Mouse (Mus musculus): ENCODE measurements at regions not wholly inside any gene's neighbourhood (a gene's known extent, or its start where the extent isn't known, plus 50 kb on each side); places are given as distances from the start of the nearest gene placed in this dataset.

GRCm38 (mm10) chr2:178598836-178599235 is 168.5 kb downstream of the Cdh26 start:
- H3K27ac ChIP-seq (ENCODE audit: insufficient read depth, low read depth): no peak overlapping the region
- H3K27me3 ChIP-seq (replicated peaks): peaks cover 4% of the 10 kb centered on the region
- no peaks in the 10 kb centered on the region for H3K79me2 ChIP-seq (replicated peaks; ENCODE audit: control insufficient read depth, extremely low read depth, insufficient read depth, poor library complexity, severe bottlenecking)
- in situ Hi-C loops (cut with MboI; ENCODE audit: low pct_ligation_motif_present, low pct_unique_long_range_greater_than_20kb, low sequenced_read_pairs): no loop called here
- no peak for DNase-seq (ENCODE audit: extremely low read depth)
- no peak overlapping the region for H3K9ac ChIP-seq (ENCODE audit: insufficient read depth, low read depth)
- dilution Hi-C loops (cut with MboI; ENCODE audit: extremely low pct_ligation_motif_present, extremely low pct_unique_long_range_greater_than_20kb, low sequenced_read_pairs): no loop called here
- TF ChIP-seq CHD1 (IDR thresholded peaks at IDR 0.05; ENCODE audit: low read depth, low read length): no peak
- no peak for TF ChIP-seq PAX5 (IDR thresholded peaks at IDR 0.05; ENCODE audit: low read length)
- no peak for TF ChIP-seq HCFC1 (IDR thresholded peaks at IDR 0.05; ENCODE audit: low read depth, low read length)
- TF ChIP-seq ZC3H11A (IDR thresholded peaks at IDR 0.05; ENCODE audit: low read depth, low read length): no peak
- TF ChIP-seq ZMIZ1 (IDR thresholded peaks at IDR 0.05; ENCODE audit: low read depth, low read length): no peak
- no peak for TF ChIP-seq CHD2 (IDR thresholded peaks at IDR 0.05; ENCODE audit: low read length)
- no peak for TF ChIP-seq TCF12 (IDR thresholded peaks at IDR 0.05; ENCODE audit: low read depth, low read length)
- no peak for TF ChIP-seq RCOR1 (conservative IDR thresholded peaks at IDR 0.05; ENCODE audit: low read depth, low read length)
- no peak for TF ChIP-seq MAX (IDR thresholded peaks at IDR 0.05; ENCODE audit: low read length)
- TF ChIP-seq USF1 (IDR thresholded peaks at IDR 0.05; ENCODE audit: low read depth, low read length): no peak
- no peak for TF ChIP-seq BHLHE40 (IDR thresholded peaks at IDR 0.05; ENCODE audit: low read depth, low read length)
- TF ChIP-seq EP300 (IDR thresholded peaks at IDR 0.05; ENCODE audit: low read length): no peak
- no peak for TF ChIP-seq MAZ (IDR thresholded peaks at IDR 0.05; ENCODE audit: low read depth, low read length)
- TF ChIP-seq MYC (IDR thresholded peaks at IDR 0.05; ENCODE audit: low read depth, low read length): no peak
- no peak for TF ChIP-seq NELFE (IDR thresholded peaks at IDR 0.05; ENCODE audit: low read depth, low read length)
- no peak for TF ChIP-seq ZNF384 (IDR thresholded peaks at IDR 0.05; ENCODE audit: low read depth, low read length)
- TF ChIP-seq IRF4 (IDR thresholded peaks at IDR 0.05; ENCODE audit: low read depth, low read length): no peak
- TF ChIP-seq MEF2A (IDR thresholded peaks at IDR 0.05; ENCODE audit: borderline replicate concordance, low read depth, low read length): no peak
- no peak for TF ChIP-seq TBP (conservative IDR thresholded peaks at IDR 0.05; ENCODE audit: low read depth, low read length)
- no peak for TF ChIP-seq JUND (conservative IDR thresholded peaks at IDR 0.05; ENCODE audit: low read depth, low read length)
- peaks cover 14% of the 10 kb centered on the region for H3K9me3 ChIP-seq (replicated peaks; ENCODE audit: low read length)
- H3K4me2 ChIP-seq (ENCODE audit: insufficient read depth, low read depth, poor library complexity, severe bottlenecking): no peak overlapping the region
- no peaks in the 10 kb centered on the region for H3K4me1 ChIP-seq (ENCODE audit: control insufficient read depth in 1 of 2, insufficient read depth in 2 of 2)
- no peak overlapping the region for H3K4me3 ChIP-seq (replicated peaks in 1 of 3; ENCODE audit: low read depth in 2 of 3, low read length in 2 of 3, poor library complexity in 1 of 3)
- H3K36me3 ChIP-seq (replicated peaks in 1 of 2; ENCODE audit: control insufficient read depth in 1 of 2, insufficient read depth in 1 of 2, low read length in 1 of 2): no peaks in the 10 kb centered on the region

DNA sequence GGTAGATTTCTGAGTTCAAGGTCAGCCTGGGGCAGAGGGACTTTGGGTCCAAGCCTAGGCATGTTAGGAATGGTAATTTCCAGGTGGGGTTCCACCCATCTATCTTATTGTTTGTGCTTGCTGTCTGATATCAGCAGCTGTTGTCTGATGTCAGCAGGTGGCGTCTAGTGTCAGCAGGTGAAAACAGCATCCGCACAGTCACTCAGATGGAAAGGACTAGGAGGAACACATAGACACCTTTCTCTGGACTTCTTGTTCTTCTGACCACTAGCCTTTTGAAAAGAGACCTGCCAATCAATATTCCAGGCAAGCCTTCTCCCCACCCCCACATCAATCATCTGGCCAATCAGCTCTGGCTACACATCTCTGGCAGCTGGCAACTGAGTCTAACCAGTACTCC is 173.1 kb downstream of the Cdh26 start:
- Histone ChIP-seq H3K4me1 (ENCODE audit: control insufficient read depth in 1 of 2, insufficient read depth in 2 of 2) (no peaks in the 10 kb centered on the region), H3K4me3 (replicated peaks in 1 of 3; ENCODE audit: low read depth in 2 of 3, low read length in 2 of 3, poor library complexity in 1 of 3) (no peak overlapping the region), H3K36me3 (replicated peaks in 1 of 2; ENCODE audit: control insufficient read depth in 1 of 2, insufficient read depth in 1 of 2, low read length in 1 of 2) (no peaks in the 10 kb centered on the region), H3K79me2 (replicated peaks; ENCODE audit: control insufficient read depth, extremely low read depth, insufficient read depth, poor library complexity, severe bottlenecking) (no peaks in the 10 kb centered on the region), H3K9me3 (replicated peaks; ENCODE audit: low read length) (peaks cover 7% of the 10 kb centered on the region), H3K9ac (ENCODE audit: insufficient read depth, low read depth) (no peak overlapping the region), H3K27me3 (replicated peaks) (peaks cover 11% of the 10 kb centered on the region), H3K27ac (ENCODE audit: insufficient read depth, low read depth) (no peak overlapping the region), H3K4me2 (ENCODE audit: insufficient read depth, low read depth, poor library complexity, severe bottlenecking) (no peak overlapping the region)
- in situ Hi-C loops (cut with MboI; ENCODE audit: low pct_ligation_motif_present, low pct_unique_long_range_greater_than_20kb, low sequenced_read_pairs) (no loop called here), dilution Hi-C loops (cut with MboI; ENCODE audit: extremely low pct_ligation_motif_present, extremely low pct_unique_long_range_greater_than_20kb, low sequenced_read_pairs) (no loop called here)
- no peak for TF ChIP-seq CHD2 (IDR thresholded peaks at IDR 0.05; ENCODE audit: low read length)
- no peak for TF ChIP-seq TCF12 (IDR thresholded peaks at IDR 0.05; ENCODE audit: low read depth, low read length)
- no peak for TF ChIP-seq POLR2A (IDR thresholded peaks at IDR 0.05; ENCODE audit: low read depth, low read length)
- no peak for TF ChIP-seq RCOR1 (conservative IDR thresholded peaks at IDR 0.05; ENCODE audit: low read depth, low read length)
- no peak for TF ChIP-seq MAFK (IDR thresholded peaks at IDR 0.05; ENCODE audit: insufficient replicate concordance, low read length)
- no peak for TF ChIP-seq CTCF (conservative IDR thresholded peaks at IDR 0.05 in 1 of 2, IDR thresholded peaks at IDR 0.05 in 1 of 2; ENCODE audit: low read depth in 2 of 2, low read length in 2 of 2)
- no peak for TF ChIP-seq MYC (IDR thresholded peaks at IDR 0.05; ENCODE audit: low read depth, low read length)
- no peak for TF ChIP-seq E2F4 (IDR thresholded peaks at IDR 0.05; ENCODE audit: insufficient replicate concordance, low read depth, low read length)
- TF ChIP-seq RAD21 (IDR thresholded peaks at IDR 0.05; ENCODE audit: low read depth, low read length): no peak
- no peak for TF ChIP-seq IRF4 (IDR thresholded peaks at IDR 0.05; ENCODE audit: low read depth, low read length)
- no peak for TF ChIP-seq MXI1 (IDR thresholded peaks at IDR 0.05; ENCODE audit: low read depth, low read length)
- no peak for TF ChIP-seq MEF2A (IDR thresholded peaks at IDR 0.05; ENCODE audit: borderline replicate concordance, low read depth, low read length)
- no peak for TF ChIP-seq ZKSCAN1 (IDR thresholded peaks at IDR 0.05; ENCODE audit: borderline replicate concordance, low read depth, low read length)
- no peak for TF ChIP-seq NRF1 (IDR thresholded peaks at IDR 0.05; ENCODE audit: low read depth, low read length)
- no peak for TF ChIP-seq TBP (conservative IDR thresholded peaks at IDR 0.05; ENCODE audit: low read depth, low read length)
- TF ChIP-seq MAZ (IDR thresholded peaks at IDR 0.05; ENCODE audit: low read depth, low read length): no peak
- TF ChIP-seq SMC3 (IDR thresholded peaks at IDR 0.05; ENCODE audit: low read depth, low read length): no peak
- TF ChIP-seq MAX (IDR thresholded peaks at IDR 0.05; ENCODE audit: low read length): no peak
- no peak for DNase-seq (ENCODE audit: extremely low read depth)
